Mouse (Mus musculus) heart, embryonic 16.5 days (tissue): ENCODE measurements at regions not wholly inside any gene's neighbourhood (a gene's known extent, or its start where the extent isn't known, plus 50 kb on each side); places are given as distances from the start of the nearest gene placed in this dataset.

Experiments
- ATAC-seq: fragments of 200-750 bp; cut with Nextera tagmentation; replicated peaks from 2 replicates; pipeline ENCODE4 v1.8.0; 2017; ENCODE audit warnings: moderate number of reproducible peaks; ENCODE audit not compliant: insufficient read depth, low FRiP score; ENCODE audit errors: extremely low read depth
- H3K27ac ChIP-seq: fragments of 300-500 bp; sonication (generic); 2 replicates; pipeline ENCODE4 v1.5.1; 2014; ENCODE audit warnings: mild to moderate bottlenecking, low read length, control low read depth, moderate library complexity
- H3K27me3 ChIP-seq: fragments of 300-500 bp; sonication (generic); 2 replicates; pipeline ENCODE4 v1.6.1; 2014; ENCODE audit warnings: low read length, mixed read lengths; ENCODE audit not compliant: control insufficient read depth, insufficient read depth
- H3K36me3 ChIP-seq: fragments of 300-500 bp; sonication (generic); 2 replicates; pipeline ENCODE4 v1.6.1; 2014; ENCODE audit not compliant: control insufficient read depth, insufficient read depth
- H3K4me1 ChIP-seq: fragments of 300-500 bp; sonication (generic); 2 replicates; pipeline ENCODE4 v1.6.1; 2014; ENCODE audit warnings: low read length, mixed read lengths; ENCODE audit not compliant: control insufficient read depth, insufficient read depth
- H3K4me2 ChIP-seq: fragments of 300-500 bp; sonication (generic); 2 replicates; pipeline ENCODE4 v1.6.1; 2014; ENCODE audit warnings: low read depth, mild to moderate bottlenecking, control low read depth, low read length
- H3K4me3 ChIP-seq: fragments of 300-500 bp; sonication (generic); 2 replicates; pipeline ENCODE4 v1.5.1; 2014; ENCODE audit warnings: mild to moderate bottlenecking, control low read depth, low read length
- H3K9ac ChIP-seq: fragments of 300-500 bp; sonication (generic); 2 replicates; pipeline ENCODE4 v1.6.1; 2014; ENCODE audit warnings: low read length, control low read depth
- H3K9me3 ChIP-seq: fragments of 300-500 bp; sonication (generic); replicated peaks from 2 replicates; pipeline ENCODE4 v1.6.1; 2016; ENCODE audit warnings: low read length; ENCODE audit not compliant: control insufficient read depth
- WGBS: fragments of 180-500 bp; shearing (Covaris S2); extraction: QIAGEN DNeasy Blood & Tissue Kit; methylation state at CpG from one replicate; pipeline ENCODE4 v1.1.7; 2014; 5-methylcytosine and 5-hydroxymethylcytosine counted together

- H3K9me3 ChIP-seq = no peaks in the 10 kb centered on the region
- peak; percentile 65 for ATAC-seq
- no peaks in the 10 kb centered on the region for H3K4me1 ChIP-seq
- H3K27ac ChIP-seq = no peak overlapping the region
- no peak overlapping the region for H3K9ac ChIP-seq
- H3K27me3 ChIP-seq = peaks cover 16% of the 10 kb centered on the region
- no peaks in the 10 kb centered on the region for H3K36me3 ChIP-seq
- H3K4me2 ChIP-seq = no peak overlapping the region
- no peak overlapping the region for H3K4me3 ChIP-seq
- 52% methylated on average over 5 of the region's 5 CpGs for WGBS
Measured at GRCm38 (mm10) chr6:84325384-84326114, 268.2 kb downstream of the Cyp26b1 start.

- no peak for ATAC-seq
- Histone ChIP-seq H3K9ac (no peak overlapping the region), H3K9me3 (no peaks in the 10 kb centered on the region), H3K27me3 (peaks cover 19% of the 10 kb centered on the region), H3K4me3 (no peak overlapping the region), H3K36me3 (no peaks in the 10 kb centered on the region), H3K4me2 (no peak overlapping the region), H3K4me1 (no peaks in the 10 kb centered on the region), H3K27ac (no peak overlapping the region)
- 88% methylated on average over 4 of the region's 4 CpGs for WGBS
Measured at GRCm38 (mm10) chr6:84324185-84324584, 269.5 kb downstream of the Cyp26b1 start.

- no peak overlapping the region for H3K4me3 ChIP-seq
- no peak overlapping the region for H3K27ac ChIP-seq
- no peak for ATAC-seq
- no peaks in the 10 kb centered on the region for H3K36me3 ChIP-seq
- no peaks in the 10 kb centered on the region for H3K9me3 ChIP-seq
- no peak overlapping the region for H3K9ac ChIP-seq
- peaks cover 5% of the 10 kb centered on the region; the same call in 1 of the 2 replicates for H3K4me1 ChIP-seq
- H3K4me2 ChIP-seq = no peak overlapping the region
- H3K27me3 ChIP-seq = peaks cover 21% of the 10 kb centered on the region
- WGBS = 81% methylated on average over 4 of the region's 4 CpGs
Measured at GRCm38 (mm10) chr6:84322528-84322927, 271.2 kb downstream of the Cyp26b1 start.

GRCm38 (mm10) chr6:84320586-84320985 lies 273.1 kb downstream of the Cyp26b1 start:
- no peak overlapping the region for H3K9ac ChIP-seq
- H3K36me3 ChIP-seq = no peaks in the 10 kb centered on the region
- no peak for ATAC-seq
- 74% methylated on average over 1 of the region's 1 CpGs for WGBS
- H3K4me2 ChIP-seq = no peak overlapping the region
- no peak overlapping the region for H3K4me3 ChIP-seq
- peaks cover 5% of the 10 kb centered on the region; the same call in 1 of the 2 replicates for H3K4me1 ChIP-seq
- no peaks in the 10 kb centered on the region for H3K9me3 ChIP-seq
- no peak overlapping the region for H3K27ac ChIP-seq
- H3K27me3 ChIP-seq = peaks cover 21% of the 10 kb centered on the region

GRCm38 (mm10) chr6:84318774-84319173 lies 274.9 kb downstream of the Cyp26b1 start:
- no peak overlapping the region for H3K4me3 ChIP-seq
- no peak overlapping the region for H3K27ac ChIP-seq
- H3K36me3 ChIP-seq = no peaks in the 10 kb centered on the region
- H3K4me1 ChIP-seq = peaks cover 7% of the 10 kb centered on the region; the same call in 1 of the 2 replicates
- no peak overlapping the region for H3K4me2 ChIP-seq
- peaks cover 22% of the 10 kb centered on the region for H3K27me3 ChIP-seq
- no peak overlapping the region for H3K9ac ChIP-seq
- peak; percentile 63 for ATAC-seq
- H3K9me3 ChIP-seq = no peaks in the 10 kb centered on the region
- 19% methylated on average over 4 of the region's 4 CpGs for WGBS

GRCm38 (mm10) chr6:84317026-84317425 lies 276.7 kb downstream of the Cyp26b1 start:
- Histone ChIP-seq H3K36me3 (no peaks in the 10 kb centered on the region), H3K4me3 (no peak overlapping the region), H3K4me1 (peaks cover 7% of the 10 kb centered on the region; the same call in 1 of the 2 replicates), H3K27ac (no peak overlapping the region), H3K9ac (no peak overlapping the region), H3K9me3 (no peaks in the 10 kb centered on the region), H3K27me3 (peaks cover 22% of the 10 kb centered on the region), H3K4me2 (no peak overlapping the region)
- no peak for ATAC-seq
- WGBS = 76% methylated on average over 1 of the region's 1 CpGs

GRCm38 (mm10) chr6:84315175-84315912 lies 278.4 kb downstream of the Cyp26b1 start:
- peaks cover 7% of the 10 kb centered on the region; the same call in 1 of the 2 replicates for H3K4me1 ChIP-seq
- no peak overlapping the region for H3K27ac ChIP-seq
- H3K36me3 ChIP-seq = no peaks in the 10 kb centered on the region
- no peaks in the 10 kb centered on the region for H3K9me3 ChIP-seq
- no peak overlapping the region for H3K4me2 ChIP-seq
- peaks cover 11% of the 10 kb centered on the region for H3K27me3 ChIP-seq
- H3K4me3 ChIP-seq = no peak overlapping the region
- ATAC-seq = no peak
- H3K9ac ChIP-seq = no peak overlapping the region
- WGBS = 60% methylated on average over 8 of the region's 8 CpGs

- Histone ChIP-seq H3K9ac (no peak overlapping the region), H3K27ac (no peak overlapping the region), H3K4me2 (no peak overlapping the region), H3K4me1 (peaks cover 5% of the 10 kb centered on the region; the same call in 1 of the 2 replicates), H3K9me3 (no peaks in the 10 kb centered on the region), H3K27me3 (peaks cover 9% of the 10 kb centered on the region), H3K36me3 (no peaks in the 10 kb centered on the region), H3K4me3 (no peak overlapping the region)
- no peak for ATAC-seq
- WGBS = 41% methylated on average over 4 of the region's 4 CpGs
Measured at GRCm38 (mm10) chr6:84313797-84314196, 279.9 kb downstream of the Cyp26b1 start.

- WGBS = 60% methylated on average over 9 of the region's 9 CpGs
Measured at GRCm38 (mm10) chr6:84310635-84311241, 283.0 kb downstream of the Cyp26b1 start.

More at GRCm38 (mm10) chr6:84310635-84311241, 283.0 kb downstream of the Cyp26b1 start:
- H3K9ac ChIP-seq = no peak overlapping the region
- no peak overlapping the region for H3K27ac ChIP-seq
- H3K4me1 ChIP-seq = 0 out of 2 replicates have a peak, but pooled peaks cover 3% of the 10 kb centered on the region
- ATAC-seq = no peak; the same call in 1 of the 2 replicates
- H3K27me3 ChIP-seq = peaks cover 8% of the 10 kb centered on the region
- H3K9me3 ChIP-seq = no peaks in the 10 kb centered on the region
- no peak overlapping the region for H3K4me3 ChIP-seq
- H3K36me3 ChIP-seq = no peaks in the 10 kb centered on the region
- H3K4me2 ChIP-seq = no peak overlapping the region
